Mouse (Mus musculus) c-Kit-positive CD71-positive TER-119-positive erythroid progenitor cells, embryonic 14.5 days (primary cell): ENCODE data around the gene Unc93b1.

Experiments used
- DNase-seq: peaks from one replicate; pipeline ENCODE4 v3.0.0-alpha.2; 2013; ENCODE audit warnings: low spot score

The Unc93b1 gene

DNA sequence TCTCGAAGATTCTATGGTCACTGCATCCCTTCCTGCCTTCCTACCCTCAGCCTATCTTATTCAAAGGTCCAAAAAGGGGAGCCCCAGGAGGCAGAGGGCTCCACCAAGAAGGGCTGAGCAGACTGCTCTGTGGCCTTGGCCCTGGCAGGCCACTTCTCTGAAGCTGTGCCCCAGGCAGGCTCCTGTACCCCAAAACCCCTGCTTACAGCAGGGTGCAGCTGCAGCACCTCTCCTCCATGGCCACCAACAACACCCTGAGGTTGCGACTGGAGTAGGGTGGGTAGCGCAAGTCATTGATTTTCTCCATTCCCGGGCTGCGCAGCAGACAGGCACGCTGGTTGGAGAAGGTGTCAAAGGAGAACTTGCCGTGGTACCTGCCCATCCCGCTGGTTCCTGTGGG, 21.3 kb upstream of the Unc93b1 start:
- DNase-seq: no peak

DNA sequence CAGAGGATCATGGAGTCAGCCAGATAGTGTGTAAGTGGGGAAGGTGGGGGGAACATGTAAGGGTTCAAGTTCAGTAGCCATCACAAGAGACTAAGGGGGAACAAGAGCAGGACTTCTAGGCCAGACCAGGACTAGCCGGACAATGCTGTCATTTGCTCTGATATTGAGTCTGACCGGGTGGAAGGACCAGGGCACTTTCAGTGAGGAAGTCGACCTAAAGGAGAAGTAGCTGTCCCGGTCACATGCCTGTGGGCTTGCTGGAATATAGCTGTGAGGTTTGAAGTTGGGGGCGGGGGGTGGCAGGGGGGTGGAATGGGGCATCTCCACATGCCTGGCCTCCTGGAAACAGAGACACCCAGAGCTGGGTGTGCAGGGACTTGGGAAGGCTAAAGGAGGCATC, 20.5 kb upstream of the Unc93b1 start:
- DNase-seq: no peak

DNA sequence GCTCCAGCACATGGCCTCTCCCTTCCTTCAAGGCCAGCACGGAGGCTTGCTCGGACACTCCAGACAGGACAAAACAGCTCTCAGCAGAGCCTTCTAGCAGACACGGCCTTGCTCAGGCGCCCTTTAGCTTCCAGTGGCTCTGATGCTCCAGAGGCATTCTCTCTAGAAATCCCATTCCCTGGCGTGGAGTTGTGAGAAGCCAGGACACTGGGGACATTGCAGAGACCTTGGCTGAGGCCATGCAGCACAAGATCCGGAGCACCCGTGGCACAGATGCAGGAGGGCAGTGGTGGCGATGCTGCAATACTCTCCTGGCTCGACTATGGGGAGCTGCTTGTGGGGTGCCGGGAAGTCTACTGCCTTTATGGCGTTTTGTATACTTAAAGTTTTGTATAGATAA, 18.3 kb upstream of the Unc93b1 start:
- no peak for DNase-seq

DNA sequence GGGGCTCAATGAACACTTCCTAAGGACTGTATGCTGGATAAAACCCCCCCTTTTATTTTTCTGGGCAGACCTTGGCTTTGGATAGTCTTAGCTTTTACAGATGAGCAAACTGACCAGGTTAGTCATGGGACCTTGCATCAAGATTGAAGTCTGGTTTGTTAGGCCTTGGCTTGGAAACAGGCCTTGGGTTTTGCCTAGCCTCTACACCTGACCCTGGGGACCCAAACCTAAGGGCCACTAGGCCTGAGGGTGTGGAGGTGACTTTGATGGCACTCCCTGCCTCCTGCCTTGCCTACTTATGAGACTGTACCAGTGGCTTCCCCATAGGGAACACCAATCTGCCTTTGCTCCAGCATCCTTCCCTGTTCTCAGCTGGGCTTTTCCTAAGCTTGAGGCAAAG, 15.1 kb upstream of the Unc93b1 start:
- no peak for DNase-seq

GRCm38 (mm10) chr19:3922661-3923371, 12.2 kb upstream of the Unc93b1 start:
- no peak for DNase-seq

GRCm38 (mm10) chr19:3923586-3923985, 11.4 kb upstream of the Unc93b1 start:
- no peak for DNase-seq

- DNase-seq: no peak
These were observed 10.8 kb upstream of the Unc93b1 start for GRCm38 (mm10) chr19:3924190-3924589.

GRCm38 (mm10) chr19:3924868-3925267, 10.1 kb upstream of the Unc93b1 start:
- DNase-seq: no peak

GRCm38 (mm10) chr19:3925859-3926258, 9.1 kb upstream of the Unc93b1 start:
- DNase-seq: no peak

DNA sequence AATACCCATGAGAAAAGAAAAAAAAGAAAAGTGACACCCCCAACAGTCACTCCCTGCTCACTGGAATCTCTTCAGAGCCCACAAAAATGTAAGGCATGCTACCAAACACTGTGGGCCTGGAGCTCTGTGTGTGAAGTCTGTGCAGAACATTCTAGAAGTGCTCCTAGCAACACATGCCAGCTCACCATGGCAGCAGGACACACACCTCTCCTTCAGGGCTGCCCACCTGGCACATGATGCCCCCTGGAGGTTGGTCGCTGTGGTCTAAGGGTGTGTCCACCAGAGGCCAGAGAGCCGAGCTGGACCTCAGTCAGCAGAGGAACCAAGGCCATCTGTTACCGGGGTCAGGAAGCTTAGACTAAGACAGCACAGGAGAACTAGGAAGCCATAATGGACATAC, 8.7 kb upstream of the Unc93b1 start:
- DNase-seq: no peak

DNA sequence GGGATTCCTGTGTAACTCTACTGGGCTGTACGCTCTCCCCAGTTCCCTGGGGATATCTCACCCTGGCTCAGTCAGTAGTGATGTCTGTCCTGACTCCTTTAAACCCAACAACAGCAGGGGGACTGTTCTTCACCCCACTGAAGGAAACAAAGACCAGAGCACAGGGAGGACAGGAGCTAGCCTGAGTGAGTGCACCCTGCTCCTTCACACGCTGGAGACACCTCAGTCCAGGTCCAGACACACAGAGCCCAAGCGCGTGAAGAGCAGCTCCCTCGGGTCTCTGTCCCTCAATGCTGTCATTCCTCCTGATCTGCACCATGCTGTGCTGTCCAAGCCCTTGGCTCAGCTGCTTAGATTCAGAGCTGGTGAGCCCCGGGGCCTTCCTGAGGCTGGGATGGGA, 8.3 kb upstream of the Unc93b1 start:
- no peak for DNase-seq

DNA sequence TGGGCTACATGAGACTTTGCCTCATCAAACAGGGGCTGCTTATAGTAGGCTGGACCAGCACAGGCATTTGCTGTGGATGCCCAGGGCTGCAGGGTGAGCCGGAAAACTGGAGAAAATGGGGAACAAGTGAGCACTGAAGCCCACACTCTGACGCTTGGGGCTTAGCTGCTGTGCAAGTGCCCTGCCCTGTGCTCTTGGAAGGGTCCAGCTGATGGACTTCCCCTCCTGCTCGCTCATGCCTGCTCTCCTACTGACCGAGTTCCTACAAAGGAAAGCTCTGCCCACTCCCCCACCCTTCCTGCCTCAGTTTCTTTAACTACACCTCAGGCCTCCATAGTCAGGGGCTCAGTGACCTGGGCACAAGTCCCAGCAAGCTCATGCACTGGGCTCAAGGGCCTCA, 7.0 kb upstream of the Unc93b1 start:
- DNase-seq: no peak

- DNase-seq: no peak
These were observed 6.2 kb upstream of the Unc93b1 start for GRCm38 (mm10) chr19:3928779-3929178.

GRCm38 (mm10) chr19:3929211-3929941, 5.6 kb upstream of the Unc93b1 start, which contains the start of gene Aldh3b1:
Gene Aldh3b1 (minus strand): TSS chr19:3929808.
- DNase-seq: no peak

- no peak for DNase-seq
These were observed 4.5 kb upstream of the Unc93b1 start for GRCm38 (mm10) chr19:3930262-3931057.

DNA sequence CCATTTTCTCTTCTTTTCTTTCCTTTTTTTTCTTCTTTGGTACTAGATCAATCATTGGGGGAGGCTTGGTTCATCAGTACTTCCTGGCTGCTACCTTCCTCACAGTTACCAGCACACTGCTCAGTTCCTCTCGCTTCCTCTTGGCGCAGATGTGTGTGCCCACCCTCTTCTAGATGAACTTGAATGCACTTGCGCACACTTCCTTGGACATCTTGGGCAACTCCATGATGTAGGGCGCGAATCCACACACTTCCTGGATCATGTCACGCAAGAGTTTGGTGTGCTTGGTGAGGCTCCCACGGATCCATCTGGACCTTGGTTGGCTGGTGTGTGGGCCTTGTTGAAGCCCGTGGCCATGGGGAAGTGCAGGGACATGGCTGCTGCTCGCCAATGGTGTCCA, 3.3 kb upstream of the Unc93b1 start:
- DNase-seq: no peak

GRCm38 (mm10) chr19:3935896-3936850, 1.2 kb downstream of the Unc93b1 start:
- no peak for DNase-seq

DNA sequence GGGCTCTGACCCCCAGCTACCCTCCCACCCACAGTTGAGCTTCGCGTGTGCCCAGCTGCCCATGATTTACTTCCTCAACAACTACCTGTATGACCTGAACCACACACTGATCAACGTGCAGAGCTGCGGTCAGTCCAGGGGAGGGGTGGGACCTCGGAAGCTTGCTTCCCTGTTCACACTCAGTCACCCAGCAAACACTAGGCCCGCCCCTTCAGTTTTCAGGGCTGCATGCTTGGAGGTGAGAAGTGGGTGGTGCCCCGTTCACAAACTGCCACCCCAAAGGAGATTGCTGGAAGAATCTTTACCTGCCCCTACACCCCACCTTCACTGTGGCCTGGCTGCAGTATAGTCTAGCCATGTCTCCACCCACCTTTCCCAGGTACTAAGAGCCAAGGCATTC, 7.3 kb downstream of the Unc93b1 start:
- no peak for DNase-seq

DNA sequence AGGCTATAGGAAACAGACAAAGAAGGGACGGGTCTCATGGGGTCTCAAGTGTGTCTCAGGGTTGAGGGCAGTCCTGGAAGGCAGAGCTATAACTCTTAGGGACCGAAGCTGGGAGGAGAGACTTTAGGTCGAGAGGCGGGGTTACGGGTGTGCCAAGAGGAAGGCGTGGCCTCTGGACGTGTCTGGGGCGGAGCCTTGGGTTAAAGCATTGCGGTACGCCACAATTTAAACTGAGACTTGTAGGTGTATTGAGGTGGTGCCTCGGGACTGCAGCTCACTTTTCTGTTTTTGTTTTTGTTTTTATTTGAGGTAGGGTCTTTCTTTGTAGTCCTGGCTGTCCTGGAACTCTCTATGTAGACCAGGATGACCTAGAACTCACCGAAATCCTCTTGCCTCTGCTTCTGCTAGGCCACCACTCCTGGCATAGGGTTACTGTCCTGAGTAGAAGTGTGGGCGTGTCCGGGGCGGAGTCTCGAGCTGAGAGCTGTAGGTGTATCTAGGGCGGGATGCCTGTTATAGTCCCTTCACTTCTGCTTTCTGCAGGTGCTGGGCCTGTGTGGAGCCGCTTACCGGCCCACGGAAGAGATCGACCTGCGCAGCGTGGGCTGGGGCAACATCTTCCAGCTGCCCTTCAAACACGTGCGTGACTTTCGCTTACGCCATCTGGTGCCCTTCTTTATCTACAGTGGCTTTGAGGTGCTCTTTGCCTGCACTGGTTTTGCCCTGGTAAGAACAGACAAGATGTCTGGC, 8.2 kb downstream of the Unc93b1 start:
- DNase-seq: peak; percentile 74

- no peak for DNase-seq
These were observed 11.0 kb downstream of the Unc93b1 start for GRCm38 (mm10) chr19:3945872-3946564.
